Mouse (Mus musculus) MEL (cell line): ENCODE results near the gene Lamtor1.

Source experiments
- CTCF ChIP-seq, 3 experiments: IDR thresholded peaks in 2 of 3; conservative IDR thresholded peaks in 1 of 3; 2 replicates each; pipeline ENCODE4 v1.5.1; 2011 to 2012; ENCODE audit warnings: low read length in 3 of 3, low read depth in 2 of 3, mild to moderate bottlenecking in 2 of 3, improper control_type of control experiment in 1 of 3, inconsistent platforms in 1 of 3, mixed read lengths in 1 of 3, moderate library complexity in 1 of 3; ENCODE audit not compliant: control insufficient read depth in 1 of 3, insufficient read depth in 1 of 3, poor library complexity in 1 of 3, severe bottlenecking in 1 of 3
- TCF12 ChIP-seq: IDR thresholded peaks from 2 replicates; pipeline ENCODE4 v1.6.1; 2014; ENCODE audit warnings: low read depth, mild to moderate bottlenecking, inconsistent platforms, low read length, improper control_type of control experiment, moderate library complexity
- UBTF ChIP-seq: IDR thresholded peaks from 2 replicates; pipeline ENCODE4 v1.6.1; 2012; ENCODE audit warnings: low read depth, mild to moderate bottlenecking, inconsistent platforms, low read length, improper control_type of control experiment, moderate library complexity, borderline replicate concordance; ENCODE audit not compliant: insufficient read depth

GRCm38 (mm10) chr7:101933751-101934240, 28.1 kb downstream of the Lamtor1 start, which contains the start of the genes Lrrc51 and Numa1:
- no peak for TF ChIP-seq UBTF
- no peak; the same call in 1 of the 2 replicates for TF ChIP-seq TCF12
- TF ChIP-seq CTCF (IDR thresholded peaks at IDR 0.05 in 2 of 3, conservative IDR thresholded peaks at IDR 0.05 in 1 of 3; ENCODE audit: control insufficient read depth in 1 of 3, insufficient read depth in 1 of 3, low read depth in 2 of 3, low read length in 3 of 3, poor library complexity in 1 of 3, severe bottlenecking in 1 of 3) = no peak
